Mouse (Mus musculus) intestine, postnatal 0 days (tissue): ENCODE data around the gene Ccdc65. TPM values are rescaled to one million over a fixed set of nuclear protein-coding genes. Genes with fewer than 3 reads are reported as not detected.

Experiments
- ATAC-seq: fragments of 200-750 bp; cut with Nextera tagmentation; 2 replicates; pipeline ENCODE4 v1.8.0; 2017; ENCODE audit warnings: mild to moderate bottlenecking, moderate TSS enrichment, moderate library complexity
- H3K27ac ChIP-seq: fragments of 300-500 bp; sonication (generic); 2 replicates; pipeline ENCODE4 v1.5.1; 2014; ENCODE audit warnings: mild to moderate bottlenecking, low read depth, low read length, moderate library complexity
- H3K27me3 ChIP-seq: fragments of 300-500 bp; sonication (generic); replicated peaks from 2 replicates; pipeline ENCODE4 v1.6.1; 2014; ENCODE audit warnings: low read length, mixed read lengths; ENCODE audit not compliant: control insufficient read depth, insufficient read depth
- H3K36me3 ChIP-seq: fragments of 300-500 bp; sonication (generic); 2 replicates; pipeline ENCODE4 v1.6.1; 2014; ENCODE audit warnings: mild to moderate bottlenecking, moderate library complexity; ENCODE audit not compliant: control insufficient read depth, insufficient read depth
- H3K4me1 ChIP-seq: fragments of 300-500 bp; sonication (generic); replicated peaks from 2 replicates; pipeline ENCODE4 v1.6.1; 2014; ENCODE audit warnings: antibody characterized with exemption, low read length, mixed read lengths; ENCODE audit not compliant: control insufficient read depth, insufficient read depth
- H3K4me2 ChIP-seq: fragments of 300-500 bp; sonication (generic); replicated peaks from 2 replicates; pipeline ENCODE4 v1.6.1; 2014; ENCODE audit warnings: low read depth, mild to moderate bottlenecking, moderate library complexity
- H3K4me3 ChIP-seq: fragments of 300-500 bp; sonication (generic); 2 replicates; pipeline ENCODE4 v1.5.1; 2014; ENCODE audit warnings: low read depth, low read length
- H3K9ac ChIP-seq: fragments of 300-500 bp; sonication (generic); 2 replicates; pipeline ENCODE4 v1.6.1; 2014; ENCODE audit warnings: mild to moderate bottlenecking, low read depth, low read length
- H3K9me3 ChIP-seq: fragments of 300-500 bp; sonication (generic); 2 replicates; pipeline ENCODE4 v1.6.1; 2016; ENCODE audit warnings: mixed run types; ENCODE audit not compliant: control insufficient read depth
- CTCF ChIP-seq: sonication (generic); IDR thresholded peaks from 2 replicates; pipeline ENCODE4 v1.5.1; 2016; ENCODE audit warnings: low read depth, mild to moderate bottlenecking, control low read depth, antibody characterized with exemption, moderate library complexity
- WGBS: fragments of 180-500 bp; shearing (Covaris S2); extraction: QIAGEN DNeasy Blood & Tissue Kit; methylation state at CpG from one replicate; pipeline ENCODE4 v1.1.7; 2014; 5-methylcytosine and 5-hydroxymethylcytosine counted together
- polyA plus RNA-seq: library from polyadenylated mRNA; unstranded; fragments of >200 nt; fragmentation: Nextera tagmentation; extraction: Ambion mirVana; gene quantifications from 2 replicates; pipeline ENCODE4 v1.2.1, GENCODE M21; 2015

Gene Ccdc65
- polyA plus RNA-seq, 1 experiment from 2014 or later = 0.27 TPM

DNA sequence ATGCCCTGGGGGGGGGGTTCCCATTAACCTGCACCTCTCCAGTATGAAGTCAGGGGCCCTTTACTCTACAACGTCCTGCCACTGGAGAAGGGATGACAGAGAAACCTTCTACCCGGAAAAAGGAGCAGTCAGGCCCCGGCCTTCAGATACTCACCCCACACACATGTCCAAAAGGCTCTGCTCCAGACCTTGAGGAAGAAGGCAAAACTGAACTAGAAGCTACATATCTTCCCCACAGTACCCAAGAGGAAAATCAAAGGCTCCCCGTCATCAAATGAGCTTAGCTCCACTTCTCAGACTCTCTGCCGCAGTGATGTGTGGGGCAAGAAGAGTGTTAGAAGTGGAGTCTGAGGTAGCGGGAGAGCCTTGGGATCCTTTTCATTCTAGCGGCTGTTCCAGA, 18.7 kb downstream of the Ccdc65 start:
- peak overlapping the region; percentile 61; the same call in 1 of the 2 replicates for H3K4me3 ChIP-seq
- no peak overlapping the region for H3K27ac ChIP-seq
- H3K9ac ChIP-seq = no peak overlapping the region
- 56% methylated on average over 7 of the region's 7 CpGs for WGBS
- TF ChIP-seq CTCF = no peak
- no peaks in the 10 kb centered on the region for H3K9me3 ChIP-seq
- no peaks in the 10 kb centered on the region; the same call in 1 of the 2 replicates for H3K4me1 ChIP-seq
- peak overlapping the region; percentile 98 for H3K4me2 ChIP-seq
- ATAC-seq = no peak
- H3K27me3 ChIP-seq = 0 out of 2 replicates have a peak, but pooled peaks cover 2% of the 10 kb centered on the region
- no peaks in the 10 kb centered on the region for H3K36me3 ChIP-seq

DNA sequence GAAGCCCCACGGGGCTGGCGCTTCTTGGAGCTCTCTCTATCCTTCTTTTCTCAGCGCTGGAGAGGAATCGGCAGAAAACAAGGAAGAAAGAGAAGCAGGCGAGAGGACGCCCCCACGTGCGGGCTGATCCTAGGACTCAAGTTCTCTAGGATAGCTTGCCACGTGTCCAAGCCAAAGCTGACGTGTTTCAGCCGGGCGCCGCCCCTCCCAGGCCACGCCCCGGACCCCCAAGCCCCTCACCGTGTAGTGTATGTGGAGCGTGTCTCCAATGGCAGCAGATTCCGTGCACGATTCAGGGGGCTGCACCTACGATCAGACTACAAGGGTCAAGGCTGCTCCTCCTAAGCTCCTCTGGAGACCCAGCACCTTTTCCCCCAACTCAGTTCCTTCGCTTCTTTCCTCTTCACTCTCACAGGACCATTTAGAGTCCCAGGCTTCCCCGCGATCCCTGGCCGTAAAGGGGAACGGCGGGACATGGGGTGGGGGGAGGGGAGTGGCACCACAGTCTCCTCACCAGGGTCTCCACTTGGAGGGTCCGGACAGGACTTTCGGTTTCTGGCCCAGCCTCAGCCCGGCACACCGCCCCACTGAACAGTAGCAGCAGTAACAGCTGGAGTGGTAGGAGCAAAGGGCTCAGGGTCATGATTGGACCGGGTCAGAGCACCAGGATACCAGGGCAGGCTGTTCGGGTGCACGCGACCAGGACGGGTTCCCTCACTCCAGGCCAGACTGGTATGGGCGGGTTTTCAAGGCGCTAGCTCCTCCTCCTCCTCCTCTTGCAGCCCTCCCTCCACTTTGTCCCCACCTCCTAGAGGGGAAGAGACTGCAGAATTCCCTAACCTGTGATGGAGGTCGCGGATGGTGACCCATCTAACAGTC, 19.7 kb downstream of the Ccdc65 start, which contains the start of gene Fkbp11:
TSS of gene Fkbp11 (minus strand) at position 756 of the 879 bp plus-strand sequence.
- Histone ChIP-seq H3K9me3 (no peaks in the 10 kb centered on the region), H3K4me2 (peak within 1 kb of the TSS; percentile 98), H3K36me3 (no peaks in the 10 kb centered on the region), H3K4me3 (peak within 1 kb of the TSS; percentile 61), H3K9ac (peak within 1 kb of the TSS; percentile 50), H3K4me1 (no peaks in the 10 kb centered on the region; the same call in 1 of the 2 replicates), H3K27me3 (0 out of 2 replicates have a peak, but pooled peaks cover 2% of the 10 kb centered on the region), H3K27ac (no peak within 1 kb of the TSS)
- ATAC-seq = peak; percentile 63
- no peak for TF ChIP-seq CTCF
- WGBS = 2% methylated on average over 39 of the region's 39 CpGs

DNA sequence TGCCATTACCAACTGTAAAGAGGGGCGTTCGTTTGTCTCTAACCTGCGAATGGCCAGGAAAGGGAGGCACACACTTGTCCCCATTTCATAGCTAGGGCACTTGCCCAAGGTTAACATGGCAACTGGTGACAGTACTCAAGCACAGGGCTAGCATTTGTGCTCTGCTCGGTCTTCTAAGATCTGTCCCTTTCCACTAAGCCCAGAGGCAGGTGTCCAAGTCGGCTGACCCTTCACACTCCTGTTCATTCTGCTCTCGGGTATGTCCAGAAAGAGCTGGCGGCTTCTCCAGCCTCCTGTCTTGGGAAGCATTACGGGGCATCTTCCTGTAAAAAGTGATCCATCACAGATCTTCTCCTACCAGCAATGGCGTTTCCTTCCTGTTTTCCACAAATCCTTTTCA, 20.4 kb downstream of the Ccdc65 start:
- Histone ChIP-seq H3K36me3 (no peaks in the 10 kb centered on the region), H3K27ac (no peak overlapping the region), H3K9ac (no peak overlapping the region), H3K9me3 (no peaks in the 10 kb centered on the region), H3K4me2 (peak overlapping the region; percentile 98), H3K4me1 (no peaks in the 10 kb centered on the region; the same call in 1 of the 2 replicates), H3K27me3 (0 out of 2 replicates have a peak, but pooled peaks cover 2% of the 10 kb centered on the region), H3K4me3 (peak overlapping the region; percentile 61; the same call in 1 of the 2 replicates)
- TF ChIP-seq CTCF = no peak
- WGBS = 31% methylated on average over 9 of the region's 9 CpGs
- no peak for ATAC-seq

- 62% methylated on average over 7 of the region's 7 CpGs for WGBS
- no peaks in the 10 kb centered on the region; the same call in 1 of the 2 replicates for H3K4me1 ChIP-seq
- TF ChIP-seq CTCF = no peak
- ATAC-seq = no peak
- no peaks in the 10 kb centered on the region for H3K9me3 ChIP-seq
- no peak overlapping the region for H3K9ac ChIP-seq
- H3K36me3 ChIP-seq = no peaks in the 10 kb centered on the region
- 0 out of 2 replicates have a peak, but pooled peaks cover 2% of the 10 kb centered on the region for H3K27me3 ChIP-seq
- no peak overlapping the region for H3K27ac ChIP-seq
- H3K4me3 ChIP-seq = no peak overlapping the region
- no peak overlapping the region for H3K4me2 ChIP-seq
Observed at GRCm38 (mm10) chr15:98729791-98730545, 22.0 kb downstream of the Ccdc65 start.

- peaks cover 2% of the 10 kb centered on the region; the same call in 1 of the 2 replicates for H3K36me3 ChIP-seq
- WGBS = 71% methylated on average over 6 of the region's 6 CpGs
- H3K9me3 ChIP-seq = no peaks in the 10 kb centered on the region
- ATAC-seq = no peak
- no peak overlapping the region for H3K4me2 ChIP-seq
- H3K9ac ChIP-seq = no peak overlapping the region
- no peak overlapping the region for H3K4me3 ChIP-seq
- H3K27me3 ChIP-seq = 0 out of 2 replicates have a peak, but pooled peaks cover 2% of the 10 kb centered on the region
- no peak overlapping the region for H3K27ac ChIP-seq
- TF ChIP-seq CTCF = no peak
- no peaks in the 10 kb centered on the region; the same call in 1 of the 2 replicates for H3K4me1 ChIP-seq
Observed at GRCm38 (mm10) chr15:98730790-98731189, 22.8 kb downstream of the Ccdc65 start.
